Mouse (Mus musculus): ENCODE measurements around the gene Paics.
"Not testable (repeated sequence)": the region's sequence is repeated elsewhere in the genome, so short reads cannot be mapped to it uniquely, and the experiment has no call there.

Gene Paics

GRCm38 (mm10) chr5:76951106-76952027 lies at the start of gene Paics, which contains the start of gene Ppat:
Gene Paics (plus strand): TSS chr5:76951307.
Gene Ppat (minus strand): TSS chr5:76951578.
- DNase-seq (ENCODE audit: low spot score in 2 of 2) = peak; percentile 98 to 99

- DNase-seq (ENCODE audit: low spot score in 2 of 2) = no peak
Measured at GRCm38 (mm10) chr5:76902131-76902530, 49.0 kb upstream of the Paics start.

GRCm38 (mm10) chr5:76904713-76905404 lies 46.2 kb upstream of the Paics start:
- no peak for DNase-seq (ENCODE audit: low spot score in 2 of 2)

- peak; percentile 91 to 92 for DNase-seq (ENCODE audit: low spot score in 2 of 2)
Measured at GRCm38 (mm10) chr5:76905405-76906154, 45.5 kb upstream of the Paics start, which contains the start of gene Aasdh. Gene Aasdh (minus strand): TSS chr5:76905514.

- no peak for DNase-seq (ENCODE audit: low spot score in 2 of 2)
Measured at GRCm38 (mm10) chr5:76906155-76906499, 45.0 kb upstream of the Paics start.

GRCm38 (mm10) chr5:76910807-76911206 lies 40.3 kb upstream of the Paics start:
- no peak for DNase-seq (ENCODE audit: low spot score in 2 of 2)

- not testable (repeated sequence) for DNase-seq (ENCODE audit: low spot score in 2 of 2)
Measured at GRCm38 (mm10) chr5:76912522-76912921, 38.6 kb upstream of the Paics start.

GRCm38 (mm10) chr5:76922833-76923232 lies 28.3 kb upstream of the Paics start:
- no peak for DNase-seq (ENCODE audit: low spot score in 2 of 2)

- DNase-seq (ENCODE audit: low spot score in 2 of 2) = no peak
Measured at GRCm38 (mm10) chr5:76923428-76923827, 27.7 kb upstream of the Paics start.

- no peak for DNase-seq (ENCODE audit: low spot score in 2 of 2)
Measured at GRCm38 (mm10) chr5:76924296-76924695, 26.8 kb upstream of the Paics start.

GRCm38 (mm10) chr5:76928124-76928832 lies 22.8 kb upstream of the Paics start:
- DNase-seq (ENCODE audit: low spot score in 2 of 2) = no peak

GRCm38 (mm10) chr5:76929180-76929877 lies 21.8 kb upstream of the Paics start:
- DNase-seq (ENCODE audit: low spot score in 2 of 2) = no peak

GRCm38 (mm10) chr5:76939717-76940116 lies 11.4 kb upstream of the Paics start:
- no peak for DNase-seq (ENCODE audit: low spot score in 2 of 2)

- DNase-seq (ENCODE audit: low spot score in 2 of 2) = no peak
Measured at GRCm38 (mm10) chr5:76941975-76942374, 9.1 kb upstream of the Paics start.

- DNase-seq (ENCODE audit: low spot score in 2 of 2) = no peak
Measured at GRCm38 (mm10) chr5:76942505-76942904, 8.6 kb upstream of the Paics start.

GRCm38 (mm10) chr5:76944965-76945677 lies 6.0 kb upstream of the Paics start:
- DNase-seq (ENCODE audit: low spot score in 2 of 2) = no peak

GRCm38 (mm10) chr5:76945678-76946033 lies 5.5 kb upstream of the Paics start:
- no peak for DNase-seq (ENCODE audit: low spot score in 2 of 2)

- no peak for DNase-seq (ENCODE audit: low spot score in 2 of 2)
Measured at GRCm38 (mm10) chr5:76947142-76947541, 4.0 kb upstream of the Paics start.

- no peak for DNase-seq (ENCODE audit: low spot score in 2 of 2)
Measured at GRCm38 (mm10) chr5:76947758-76948157, 3.3 kb upstream of the Paics start.

All from spleen, postnatal 36 days (tissue).